Mouse (Mus musculus): Measurements from ENCODE around the gene Mical3. TPM values are rescaled to one million over a fixed set of nuclear protein-coding genes. Genes with fewer than 3 reads are reported as not detected.

The Mical3 gene
- polyA plus RNA-seq, 1 experiment from 2014 or later: 6.7 TPM

DNA sequence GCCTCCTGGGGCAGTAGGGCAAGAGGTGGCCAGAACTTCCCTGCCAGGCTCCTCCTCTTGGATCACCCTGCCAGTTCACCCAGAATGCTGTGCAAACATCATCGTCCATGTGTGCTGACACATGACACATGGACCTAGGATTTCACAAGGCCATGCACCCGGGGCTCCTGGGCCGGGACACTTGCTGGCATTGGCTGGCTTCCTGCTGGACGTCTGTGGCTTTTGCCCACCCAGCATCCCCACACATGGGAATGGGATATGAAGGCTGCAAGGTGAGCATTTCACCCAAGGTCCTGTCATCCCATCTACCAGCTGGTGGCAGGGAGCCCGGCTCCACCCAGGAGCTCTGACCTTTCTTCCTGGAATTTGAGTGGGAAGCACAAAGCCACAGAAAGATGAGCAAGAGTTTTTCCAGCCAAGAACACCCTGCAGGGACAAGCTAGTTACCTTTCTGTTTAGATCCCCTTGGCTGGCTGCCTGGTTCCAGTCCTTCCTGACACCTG lies 8.0 kb downstream of the Mical3 start:
- ATAC-seq: no peak
- H3K27ac ChIP-seq: no peak overlapping the region
- no peaks in the 10 kb centered on the region for H3K4me1 ChIP-seq (replicated peaks)
- no peaks in the 10 kb centered on the region for H3K36me3 ChIP-seq
- H3K9ac ChIP-seq: no peak overlapping the region
- no peak overlapping the region for H3K4me2 ChIP-seq (replicated peaks)
- H3K27me3 ChIP-seq (replicated peaks): no peaks in the 10 kb centered on the region
- H3K4me3 ChIP-seq (replicated peaks): no peak overlapping the region
- no peaks in the 10 kb centered on the region for H3K9me3 ChIP-seq
- 81% methylated on average over 5 of the region's 5 CpGs for WGBS

DNA sequence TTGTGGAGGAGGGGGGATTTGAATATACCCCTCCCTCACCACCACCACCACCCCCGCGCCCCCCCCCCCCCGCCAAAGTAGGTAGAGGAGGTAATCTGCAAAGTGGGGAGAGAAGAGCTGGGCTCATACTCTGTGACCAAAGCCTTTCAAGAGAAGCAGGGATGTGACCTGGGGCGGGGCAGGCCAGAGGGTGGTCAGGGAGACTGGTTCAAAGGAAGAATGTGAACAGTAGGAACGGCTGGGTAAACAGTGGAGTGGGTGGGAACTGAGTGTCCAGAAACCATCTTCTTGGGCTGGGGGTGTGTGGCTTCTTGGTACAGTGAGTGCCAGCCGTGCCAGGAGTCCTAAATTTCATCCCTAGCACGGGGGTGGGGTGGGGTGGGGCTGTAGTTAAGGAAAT lies 10.0 kb downstream of the Mical3 start:
- WGBS: 31% methylated on average over 7 of the region's 7 CpGs
- no peak for ATAC-seq
- H3K9ac ChIP-seq: no peak overlapping the region

DNA sequence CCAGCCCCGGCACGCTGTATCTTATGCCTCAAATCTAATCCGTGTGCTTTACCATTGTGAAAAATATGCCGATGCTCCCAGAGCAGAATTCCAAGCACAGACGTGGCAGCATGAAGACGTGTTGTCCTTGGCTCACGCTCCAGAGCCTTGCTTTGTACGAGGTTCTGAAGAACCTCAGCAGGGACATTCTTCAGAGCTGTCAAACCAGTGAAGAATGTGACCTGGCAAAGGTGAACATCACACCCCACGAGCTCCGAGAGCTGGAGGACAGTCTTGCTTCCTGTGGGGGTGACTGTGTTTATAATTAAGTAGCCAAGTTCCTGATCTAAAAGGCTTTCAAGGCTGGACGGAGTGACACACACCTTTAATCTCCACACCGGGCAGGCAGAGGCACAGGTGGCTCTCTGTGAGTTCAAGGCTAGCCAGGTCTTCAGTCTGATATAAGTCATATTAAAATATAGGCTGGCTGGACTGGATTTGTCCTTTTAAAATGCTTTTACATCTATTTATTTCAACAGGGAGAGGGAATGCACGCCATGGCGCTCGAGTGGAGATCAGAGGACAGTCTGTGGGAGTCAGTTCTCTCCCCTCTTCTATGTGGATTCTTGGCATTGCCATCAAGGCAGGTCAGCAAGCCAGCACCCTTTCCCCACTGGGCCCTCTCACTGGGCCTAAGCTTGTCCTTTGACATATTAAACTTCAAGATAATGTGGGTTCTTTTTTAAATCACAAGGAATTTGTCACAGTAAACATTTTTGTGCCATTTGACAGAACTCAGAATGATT lies 12.6 kb downstream of the Mical3 start:
- ATAC-seq: no peak
- no peaks in the 10 kb centered on the region for H3K4me1 ChIP-seq (replicated peaks)

More for the DNA sequence above, 10.0 kb downstream of the Mical3 start:
- Histone ChIP-seq H3K36me3 (no peaks in the 10 kb centered on the region), H3K4me2 (replicated peaks) (no peak overlapping the region), H3K4me3 (replicated peaks) (no peak overlapping the region), H3K27me3 (replicated peaks) (no peaks in the 10 kb centered on the region), H3K4me1 (replicated peaks) (no peaks in the 10 kb centered on the region), H3K27ac (no peak overlapping the region), H3K9me3 (no peaks in the 10 kb centered on the region)

DNA sequence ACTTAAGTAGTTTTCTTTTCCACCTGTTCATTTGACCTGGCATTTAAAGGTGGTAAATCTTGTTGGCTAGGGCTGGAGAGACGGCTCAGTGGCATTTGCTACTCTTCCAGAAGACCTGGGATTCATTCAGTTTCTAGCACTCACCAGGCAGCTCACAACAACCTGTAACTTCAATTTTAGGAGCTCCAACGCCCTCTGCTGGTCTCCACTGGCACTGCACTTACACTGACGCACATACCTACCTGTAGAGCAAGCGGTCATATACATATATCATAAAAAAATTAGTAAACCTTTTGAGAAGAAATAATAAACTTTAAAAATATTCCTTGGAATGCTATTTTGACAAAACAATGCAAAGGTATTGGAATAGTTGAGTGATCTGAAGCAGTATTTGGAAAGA lies 13.7 kb downstream of the Mical3 start:
- Histone ChIP-seq H3K27ac (no peak overlapping the region), H3K27me3 (replicated peaks) (no peaks in the 10 kb centered on the region), H3K4me3 (replicated peaks) (no peak overlapping the region), H3K9ac (no peak overlapping the region), H3K9me3 (no peaks in the 10 kb centered on the region), H3K36me3 (no peaks in the 10 kb centered on the region), H3K4me2 (replicated peaks) (no peak overlapping the region), H3K4me1 (replicated peaks) (0 out of 2 replicates have a peak, but pooled peaks cover 3% of the 10 kb centered on the region)
- WGBS: 73% methylated on average over 4 of the region's 4 CpGs
- no peak for ATAC-seq

More for the DNA sequence above, 12.6 kb downstream of the Mical3 start:
- H3K36me3 ChIP-seq: no peaks in the 10 kb centered on the region
- H3K27me3 ChIP-seq (replicated peaks): no peaks in the 10 kb centered on the region
- WGBS: 75% methylated on average over 15 of the region's 15 CpGs
- H3K9ac ChIP-seq: no peak overlapping the region
- H3K4me3 ChIP-seq (replicated peaks): no peak overlapping the region
- no peak overlapping the region for H3K4me2 ChIP-seq (replicated peaks)
- no peak overlapping the region for H3K27ac ChIP-seq
- no peaks in the 10 kb centered on the region for H3K9me3 ChIP-seq

DNA sequence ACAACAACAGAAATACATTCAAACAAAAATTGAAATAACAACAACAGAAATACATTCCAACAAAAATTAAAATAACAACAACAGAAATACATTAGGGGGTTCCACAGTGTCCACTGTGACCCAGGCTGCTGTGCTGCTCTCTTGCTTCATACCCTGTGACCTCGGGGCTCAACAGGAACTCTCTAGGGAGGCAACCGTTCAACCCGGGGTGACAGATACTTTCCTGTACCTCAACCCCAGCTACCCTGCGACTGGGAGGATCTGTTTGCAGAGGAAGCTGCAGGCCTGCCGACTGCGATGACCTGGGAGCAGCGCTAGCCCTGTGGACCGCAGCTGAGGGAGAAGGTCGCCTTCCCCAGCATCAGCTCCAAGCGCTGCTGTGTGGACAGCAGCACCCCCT lies 14.4 kb downstream of the Mical3 start:
- Histone ChIP-seq H3K27ac (no peak overlapping the region), H3K4me3 (replicated peaks) (no peak overlapping the region), H3K9ac (no peak overlapping the region), H3K36me3 (no peaks in the 10 kb centered on the region), H3K4me2 (replicated peaks) (no peak overlapping the region), H3K4me1 (replicated peaks) (peaks cover 8% of the 10 kb centered on the region; the same call in 1 of the 2 replicates), H3K9me3 (no peaks in the 10 kb centered on the region), H3K27me3 (replicated peaks) (no peaks in the 10 kb centered on the region)
- ATAC-seq: no peak
- 49% methylated on average over 10 of the region's 10 CpGs for WGBS

DNA sequence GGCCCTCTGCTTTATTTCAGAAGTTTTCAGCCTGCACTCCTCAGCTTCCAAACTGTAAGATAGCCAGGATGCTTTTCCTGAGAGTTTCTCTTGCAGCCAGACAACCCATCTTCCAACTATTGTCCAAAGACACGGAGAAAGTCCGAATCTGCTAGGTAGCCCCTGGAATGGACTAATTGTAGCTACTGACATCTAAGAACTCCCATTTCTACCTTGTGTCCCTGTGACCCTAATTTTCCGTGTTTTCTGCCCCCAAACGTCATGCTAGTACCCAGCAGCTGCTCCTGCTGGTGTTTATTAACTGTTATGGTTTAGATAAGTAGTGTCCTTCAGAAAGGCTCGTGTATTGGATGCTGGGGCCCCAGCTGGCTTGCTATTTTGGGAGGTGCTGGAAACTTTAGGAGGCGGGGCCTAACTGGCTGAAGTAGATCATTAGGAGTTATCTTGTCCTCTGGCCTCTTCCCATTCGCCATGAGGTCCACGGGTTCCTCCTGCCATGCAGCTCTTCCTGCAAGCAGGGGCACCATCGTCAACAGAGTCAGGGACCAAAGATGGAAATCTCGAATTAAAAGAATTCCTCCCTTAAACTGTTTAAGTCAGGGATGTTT lies 19.2 kb downstream of the Mical3 start:
- Histone ChIP-seq H3K4me1 (replicated peaks) (peaks cover 13% of the 10 kb centered on the region; the same call in 1 of the 2 replicates), H3K4me2 (replicated peaks) (no peak overlapping the region)
- ATAC-seq: no peak

DNA sequence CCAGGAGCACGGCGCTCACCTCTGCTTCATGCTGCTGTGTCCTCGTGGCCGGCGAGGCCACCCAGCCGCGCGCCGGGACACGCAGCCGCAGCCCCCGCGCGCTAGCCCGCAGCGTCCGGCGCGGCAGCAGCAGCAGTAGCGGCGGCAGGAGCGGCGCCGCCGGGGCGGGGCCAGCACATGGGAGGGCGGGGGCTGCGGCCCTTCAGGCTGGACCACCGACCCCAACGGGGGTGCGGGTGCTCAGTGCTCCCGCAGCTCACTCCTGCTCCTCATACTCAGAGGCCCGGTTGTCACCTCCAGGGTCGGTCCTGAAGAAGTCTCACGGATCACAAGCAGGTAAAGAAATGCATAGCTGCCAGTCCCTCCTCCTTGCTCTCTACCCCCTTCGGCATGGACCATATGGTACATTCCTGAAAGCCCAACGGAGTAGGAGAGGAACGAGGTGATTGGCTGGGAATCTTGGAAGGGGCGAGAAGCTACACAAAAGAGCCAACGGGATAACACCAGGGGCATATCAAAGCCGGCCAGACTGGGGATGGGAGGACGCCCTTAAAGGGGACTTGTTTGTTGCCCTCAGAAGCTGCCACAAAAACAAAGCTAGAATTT lies 20.7 kb downstream of the Mical3 start:
- Histone ChIP-seq H3K4me2 (replicated peaks) (peak overlapping the region; percentile 94), H3K4me1 (replicated peaks) (peaks cover 13% of the 10 kb centered on the region; the same call in 1 of the 2 replicates), H3K27ac (peak overlapping the region; percentile 81), H3K36me3 (no peaks in the 10 kb centered on the region), H3K9ac (peak overlapping the region; percentile 93), H3K4me3 (replicated peaks) (peak overlapping the region; percentile 97), H3K27me3 (replicated peaks) (no peaks in the 10 kb centered on the region), H3K9me3 (no peaks in the 10 kb centered on the region)
- ATAC-seq: peak; percentile 98
- under 1% methylated on average over 42 of the region's 42 CpGs for WGBS

More for the DNA sequence above, 19.2 kb downstream of the Mical3 start:
- H3K27ac ChIP-seq: 0 out of 2 replicates have a peak overlapping the region, but pooled peaks have one; percentile 27
- WGBS: 36% methylated on average over 10 of the region's 10 CpGs
- no peaks in the 10 kb centered on the region for H3K36me3 ChIP-seq
- no peaks in the 10 kb centered on the region for H3K27me3 ChIP-seq (replicated peaks)
- H3K9me3 ChIP-seq: no peaks in the 10 kb centered on the region
- no peak overlapping the region for H3K9ac ChIP-seq
- H3K4me3 ChIP-seq (replicated peaks): no peak overlapping the region

DNA sequence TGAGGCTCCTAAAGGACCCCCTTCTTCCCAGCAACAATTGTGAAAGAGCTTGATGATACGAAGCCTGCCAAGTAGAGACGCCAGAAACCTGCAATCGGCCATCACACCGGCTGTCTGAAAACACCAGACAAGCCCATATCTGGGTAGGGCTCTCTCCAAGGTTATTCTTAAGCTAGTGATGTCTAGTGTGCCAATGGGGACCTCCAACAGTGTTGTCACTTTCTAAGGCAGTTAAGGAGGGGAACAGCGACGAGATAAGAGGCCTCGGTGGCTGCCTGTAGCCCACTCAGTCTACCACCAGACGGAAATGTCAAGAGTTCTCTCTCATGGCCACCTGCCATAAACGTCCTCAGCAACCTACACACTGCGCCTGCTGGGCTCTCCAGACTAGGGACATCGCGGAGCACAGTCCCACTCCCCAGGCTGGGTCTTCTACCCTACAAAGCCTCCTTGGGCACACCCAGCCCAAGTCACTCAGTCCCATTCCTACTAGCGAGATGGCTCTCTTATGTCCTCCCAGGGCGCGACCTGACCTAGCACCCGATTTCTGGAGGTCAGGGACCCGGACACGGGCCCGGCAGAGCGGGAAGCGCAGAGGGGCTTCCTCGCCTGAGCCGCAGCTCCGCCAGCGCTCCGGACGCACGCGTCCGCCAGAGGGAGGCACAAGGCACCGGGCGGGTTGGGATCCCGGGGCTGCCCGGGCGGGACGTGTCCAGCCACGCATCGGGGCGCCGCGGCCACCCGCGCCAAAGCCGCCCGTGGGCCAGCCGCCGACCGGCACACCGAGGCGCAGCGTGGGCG lies 21.4 kb downstream of the Mical3 start:
- Histone ChIP-seq H3K4me3 (replicated peaks) (peak overlapping the region; percentile 97), H3K4me2 (replicated peaks) (peak overlapping the region; percentile 94), H3K9ac (peak overlapping the region; percentile 93), H3K36me3 (no peaks in the 10 kb centered on the region), H3K27me3 (replicated peaks) (no peaks in the 10 kb centered on the region), H3K27ac (peak overlapping the region; percentile 81), H3K4me1 (replicated peaks) (peaks cover 13% of the 10 kb centered on the region; the same call in 1 of the 2 replicates), H3K9me3 (no peaks in the 10 kb centered on the region)
- WGBS: 1% methylated on average over 40 of the region's 52 CpGs
- peak; percentile 46 for ATAC-seq

DNA sequence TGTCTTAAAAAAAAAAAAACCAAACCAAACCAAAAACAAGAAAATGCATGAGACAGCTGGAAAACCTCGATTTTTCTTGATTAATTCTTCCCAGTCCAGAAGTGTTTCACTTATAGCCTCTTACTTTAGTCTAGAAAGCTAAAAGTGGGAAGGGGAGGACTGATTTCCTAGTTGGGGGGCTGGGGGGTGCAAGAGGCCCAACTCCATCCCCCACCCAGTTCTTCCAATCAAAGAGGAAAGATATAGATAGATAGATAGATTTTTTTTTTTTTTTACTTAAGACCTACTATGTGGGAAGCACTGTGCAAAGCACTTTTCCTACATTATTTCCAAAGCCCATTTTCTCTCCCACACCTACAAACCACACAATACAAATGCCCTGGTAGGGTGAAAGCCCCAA lies 22.7 kb downstream of the Mical3 start:
- Histone ChIP-seq H3K27ac (no peak overlapping the region), H3K4me3 (replicated peaks) (no peak overlapping the region), H3K27me3 (replicated peaks) (no peaks in the 10 kb centered on the region), H3K4me2 (replicated peaks) (no peak overlapping the region), H3K9me3 (no peaks in the 10 kb centered on the region), H3K9ac (no peak overlapping the region), H3K36me3 (no peaks in the 10 kb centered on the region), H3K4me1 (replicated peaks) (peaks cover 13% of the 10 kb centered on the region; the same call in 1 of the 2 replicates)
- no peak for ATAC-seq
- WGBS: 76% methylated on average over 1 of the region's 1 CpGs

DNA sequence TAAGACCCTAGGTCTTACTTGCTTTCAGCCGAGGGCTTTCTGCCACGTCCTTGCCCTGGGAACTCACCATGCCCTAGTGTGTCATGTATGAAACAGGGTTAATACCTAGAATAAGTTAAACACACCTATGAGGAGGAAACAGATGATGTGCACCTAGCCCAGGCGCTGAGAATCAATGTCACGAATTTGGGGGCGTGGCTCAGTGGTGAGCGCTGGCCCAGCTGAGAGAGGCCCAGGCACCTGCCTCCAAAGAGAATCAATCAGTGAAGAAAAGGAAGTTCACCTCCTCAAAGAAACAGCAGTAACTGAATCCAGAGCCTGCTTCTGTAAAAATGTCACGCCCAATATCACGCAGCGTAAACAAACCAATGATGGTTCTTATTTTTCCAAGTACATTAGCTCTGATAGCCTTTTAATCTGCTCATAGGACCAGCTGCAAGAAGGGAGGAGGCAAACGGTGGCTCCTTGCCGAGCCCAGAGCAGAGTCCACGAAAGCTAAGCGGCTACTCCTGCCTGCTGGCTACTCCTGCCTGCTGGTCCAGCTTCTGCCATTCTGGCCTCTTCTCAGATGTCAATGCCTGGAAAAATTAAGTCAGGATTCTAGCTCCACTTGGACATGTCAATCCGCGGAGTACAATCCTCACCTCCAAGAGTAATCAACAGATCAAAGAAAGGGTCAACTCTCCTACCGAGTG lies 23.9 kb downstream of the Mical3 start:
- H3K9me3 ChIP-seq: no peaks in the 10 kb centered on the region
- H3K9ac ChIP-seq: no peak overlapping the region
- no peak for ATAC-seq
- H3K4me1 ChIP-seq (replicated peaks): peaks cover 10% of the 10 kb centered on the region; the same call in 1 of the 2 replicates
- H3K36me3 ChIP-seq: no peaks in the 10 kb centered on the region
- no peaks in the 10 kb centered on the region for H3K27me3 ChIP-seq (replicated peaks)
- 83% methylated on average over 16 of the region's 16 CpGs for WGBS
- H3K4me2 ChIP-seq (replicated peaks): no peak overlapping the region
- no peak overlapping the region for H3K27ac ChIP-seq
- H3K4me3 ChIP-seq (replicated peaks): no peak overlapping the region

DNA sequence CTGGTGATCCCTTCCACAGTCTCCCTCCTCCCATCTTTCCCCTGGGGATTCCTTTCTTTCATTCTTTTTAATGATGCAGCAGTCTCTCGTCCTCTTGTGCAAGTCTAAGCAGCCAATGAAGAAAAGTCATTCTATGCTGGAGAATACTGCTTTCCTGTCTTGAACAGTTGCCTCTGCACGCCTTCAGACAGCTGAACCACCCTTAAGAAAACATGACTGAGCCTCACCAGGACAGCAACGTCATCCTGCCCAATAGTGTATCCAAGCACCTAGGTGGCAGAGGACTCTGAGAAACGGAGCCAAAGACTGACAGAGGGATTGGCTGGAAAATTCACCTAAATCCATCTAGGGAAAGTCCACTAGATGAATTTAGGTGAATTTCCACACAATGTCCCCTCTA lies 25.1 kb downstream of the Mical3 start:
- Histone ChIP-seq H3K27me3 (replicated peaks) (no peaks in the 10 kb centered on the region), H3K4me2 (replicated peaks) (no peak overlapping the region), H3K4me1 (replicated peaks) (peaks cover 10% of the 10 kb centered on the region; the same call in 1 of the 2 replicates), H3K9me3 (no peaks in the 10 kb centered on the region), H3K9ac (no peak overlapping the region), H3K4me3 (replicated peaks) (no peak overlapping the region), H3K27ac (no peak overlapping the region), H3K36me3 (no peaks in the 10 kb centered on the region)
- 70% methylated on average over 4 of the region's 4 CpGs for WGBS
- ATAC-seq: no peak
